Mouse (Mus musculus): Measurements from ENCODE around the gene Pip5kl1. TPM values are rescaled to one million over a fixed set of nuclear protein-coding genes. Genes with fewer than 3 reads are reported as not detected.

The Pip5kl1 gene
- polyA plus RNA-seq, 2 experiments from 2014 or later = not detected

DNA sequence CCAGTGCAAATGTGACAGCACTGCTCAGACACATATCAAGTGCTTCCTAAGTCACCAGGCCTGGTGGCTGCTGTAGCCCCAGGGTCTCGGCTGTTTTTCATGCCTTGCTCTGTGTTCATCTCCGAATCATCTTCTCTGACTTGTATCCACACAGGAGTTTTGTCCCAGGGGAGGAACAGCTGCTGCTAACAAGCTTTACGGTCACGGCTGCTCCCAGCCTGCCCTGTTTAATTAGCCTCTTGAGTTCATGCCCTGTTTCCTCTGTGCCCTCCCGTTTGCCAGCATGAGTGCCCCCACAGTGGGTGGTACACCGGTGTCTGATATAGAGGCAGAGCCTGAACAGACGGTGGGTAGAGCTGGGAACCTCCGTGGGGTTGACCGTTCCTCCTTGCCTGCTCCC is 43.5 kb downstream of the Pip5kl1 start:
- no peak for ATAC-seq

DNA sequence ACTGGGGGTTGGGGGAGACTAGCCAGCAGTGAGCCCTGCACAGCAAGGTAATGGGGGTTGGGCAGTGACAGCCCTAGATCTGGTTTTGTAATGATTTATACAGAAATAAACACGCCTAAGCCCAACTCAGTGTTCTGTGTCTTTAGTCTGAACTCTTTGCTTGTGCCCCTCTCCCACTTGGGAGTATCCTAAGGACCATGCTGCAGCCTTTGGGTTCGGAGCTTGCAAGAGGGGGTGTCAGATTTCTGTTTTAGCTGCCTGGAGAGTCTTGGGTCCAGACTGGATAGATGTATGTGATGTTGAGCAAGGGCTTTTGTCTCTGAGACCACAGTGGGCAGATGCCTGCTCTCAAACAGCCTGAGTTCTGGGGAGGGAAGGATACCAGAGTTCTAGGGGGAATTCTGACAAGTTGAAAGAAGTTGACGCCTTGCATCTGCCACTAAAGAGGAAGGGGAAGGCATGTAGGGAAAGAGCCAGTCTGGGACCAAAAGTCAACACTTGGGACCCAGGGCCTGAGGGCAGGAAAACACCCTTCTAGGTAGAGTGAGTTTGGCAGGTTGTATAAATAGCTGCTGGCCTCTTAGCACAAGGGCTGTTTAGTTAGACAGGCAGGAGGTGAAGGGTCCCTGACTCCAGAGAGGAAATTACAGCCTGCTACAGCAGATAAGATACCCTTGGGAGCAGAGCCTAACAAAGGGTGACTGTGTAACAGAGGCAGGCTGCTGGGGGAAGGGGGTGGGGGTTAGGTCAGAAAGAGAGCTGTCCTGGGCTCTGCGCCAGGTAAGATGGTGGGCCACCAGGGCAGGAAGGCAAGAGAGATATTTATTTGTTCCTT is 46.3 kb downstream of the Pip5kl1 start:
- no peak for ATAC-seq

DNA sequence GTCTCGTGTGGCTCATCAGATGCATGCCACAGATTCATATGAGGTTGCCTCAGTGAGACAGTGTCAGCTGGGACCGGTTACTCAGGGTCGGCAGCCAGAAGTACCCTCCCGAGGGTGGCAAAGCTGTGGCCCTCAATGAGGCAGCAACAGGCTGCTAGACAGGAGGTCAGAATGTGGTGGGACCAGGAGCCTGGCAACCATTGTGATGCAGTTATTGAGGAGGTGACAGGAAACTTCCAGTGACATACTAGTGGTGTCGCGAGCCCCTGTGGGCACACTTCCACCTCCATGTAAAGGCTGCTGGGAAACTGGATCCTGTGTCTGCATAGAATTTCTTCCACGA is 46.9 kb downstream of the Pip5kl1 start, which contains the start of gene Ak1:
Gene Ak1, plus strand, starts transcription at position 242 of the 343 bp plus-strand sequence.
- no peak for ATAC-seq

DNA sequence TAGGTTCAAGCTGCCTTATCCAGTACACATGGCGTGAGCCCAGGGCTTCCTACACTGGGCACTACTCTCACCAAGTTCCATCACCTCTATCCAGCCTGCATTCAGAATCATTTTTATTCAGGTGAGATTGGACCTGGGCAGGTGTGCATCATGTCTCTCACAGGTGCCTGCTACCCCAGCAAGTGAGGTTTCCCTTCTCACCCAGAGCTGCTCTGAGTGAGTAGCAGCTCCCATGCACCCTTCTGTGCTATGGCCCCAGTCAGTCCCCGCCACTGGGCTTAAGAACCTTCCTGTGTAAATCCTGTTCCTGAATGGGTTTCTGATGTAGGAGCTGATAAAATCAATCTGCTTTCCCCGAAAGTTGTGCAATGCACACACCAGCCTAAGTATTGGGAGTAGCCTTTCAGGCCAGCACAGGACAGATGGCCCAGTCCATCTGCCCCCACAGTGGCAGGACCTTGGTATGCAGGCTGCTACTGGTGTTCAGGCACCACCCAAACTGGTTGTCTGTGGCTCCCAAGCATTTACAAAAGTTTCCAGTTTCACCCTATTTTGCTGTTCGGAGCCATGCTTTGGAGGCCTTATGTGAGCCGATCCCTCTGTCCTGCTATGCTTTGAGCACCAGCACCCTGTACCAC is 49.6 kb downstream of the Pip5kl1 start:
- no peak for ATAC-seq

DNA sequence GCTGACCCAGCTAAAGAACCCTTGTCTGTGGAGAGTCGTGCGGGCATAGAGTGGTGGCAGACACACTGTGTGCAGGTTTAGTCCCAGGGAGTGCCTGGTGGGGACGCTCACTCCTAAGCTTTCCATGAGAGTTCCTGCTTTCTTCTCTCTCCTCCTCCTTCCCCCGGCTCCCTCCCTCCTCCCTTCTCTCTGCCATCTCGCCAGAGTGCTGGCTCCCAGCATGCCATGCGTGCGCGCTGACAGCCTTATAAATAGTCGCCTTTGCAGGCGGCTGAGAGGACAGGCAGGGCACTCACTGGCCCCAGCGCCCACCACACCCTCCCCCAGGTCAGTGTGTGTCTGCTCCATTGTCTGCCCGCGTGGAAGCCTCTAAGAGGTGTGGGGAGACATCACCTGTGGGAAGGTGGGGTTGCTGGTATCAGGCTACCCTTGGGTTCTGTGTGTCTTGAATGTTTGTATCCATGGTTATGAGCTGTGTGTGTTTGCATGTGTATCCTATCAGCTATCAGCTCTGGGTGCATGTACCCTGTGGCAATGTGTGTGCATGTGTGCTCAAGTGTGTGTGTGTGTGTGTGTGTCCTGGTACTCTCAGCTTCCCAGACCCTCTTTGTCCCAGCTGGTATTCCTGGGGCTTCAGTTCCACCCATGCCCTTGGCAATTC is 50.7 kb downstream of the Pip5kl1 start:
- no peak for ATAC-seq

DNA sequence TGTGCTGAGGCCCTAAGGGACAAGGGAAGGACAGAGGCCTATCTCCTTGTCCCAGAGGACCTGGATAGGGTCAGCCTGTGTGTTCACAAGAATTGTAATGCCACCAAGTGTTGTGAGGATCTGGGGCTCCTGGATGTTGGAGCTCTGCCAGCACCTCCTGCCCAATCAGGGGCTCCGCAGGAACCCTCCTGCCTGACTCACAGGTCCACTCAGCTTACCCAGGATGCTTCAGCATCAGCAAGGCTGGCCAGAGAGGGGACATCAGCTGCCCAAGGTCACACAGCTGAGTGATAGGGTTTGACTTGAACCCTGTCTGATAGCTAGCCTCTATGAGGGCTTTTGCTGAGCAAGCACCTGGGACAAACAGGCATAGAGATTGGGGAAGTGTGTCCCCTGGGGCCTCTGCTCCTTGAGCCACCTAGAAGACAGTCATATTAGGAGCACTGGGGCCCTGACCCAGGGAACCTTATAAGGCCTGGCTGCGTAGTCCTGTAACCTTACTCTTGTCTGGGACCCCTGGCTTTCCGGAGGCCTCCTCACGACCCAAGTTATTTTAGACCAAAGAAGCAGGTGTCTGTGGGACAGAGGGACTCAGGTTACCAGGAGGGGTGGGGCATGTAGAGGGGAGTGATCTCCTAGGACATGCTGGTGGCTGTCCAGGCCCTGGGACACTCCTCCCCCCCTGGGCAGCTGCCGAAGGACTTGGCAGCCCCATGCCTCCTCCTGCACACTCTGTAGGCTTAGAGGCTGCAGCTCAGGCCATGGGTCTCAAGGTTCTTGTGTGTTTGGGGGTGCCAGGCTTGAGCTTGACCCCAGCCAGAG is 51.5 kb downstream of the Pip5kl1 start:
- no peak for ATAC-seq

DNA sequence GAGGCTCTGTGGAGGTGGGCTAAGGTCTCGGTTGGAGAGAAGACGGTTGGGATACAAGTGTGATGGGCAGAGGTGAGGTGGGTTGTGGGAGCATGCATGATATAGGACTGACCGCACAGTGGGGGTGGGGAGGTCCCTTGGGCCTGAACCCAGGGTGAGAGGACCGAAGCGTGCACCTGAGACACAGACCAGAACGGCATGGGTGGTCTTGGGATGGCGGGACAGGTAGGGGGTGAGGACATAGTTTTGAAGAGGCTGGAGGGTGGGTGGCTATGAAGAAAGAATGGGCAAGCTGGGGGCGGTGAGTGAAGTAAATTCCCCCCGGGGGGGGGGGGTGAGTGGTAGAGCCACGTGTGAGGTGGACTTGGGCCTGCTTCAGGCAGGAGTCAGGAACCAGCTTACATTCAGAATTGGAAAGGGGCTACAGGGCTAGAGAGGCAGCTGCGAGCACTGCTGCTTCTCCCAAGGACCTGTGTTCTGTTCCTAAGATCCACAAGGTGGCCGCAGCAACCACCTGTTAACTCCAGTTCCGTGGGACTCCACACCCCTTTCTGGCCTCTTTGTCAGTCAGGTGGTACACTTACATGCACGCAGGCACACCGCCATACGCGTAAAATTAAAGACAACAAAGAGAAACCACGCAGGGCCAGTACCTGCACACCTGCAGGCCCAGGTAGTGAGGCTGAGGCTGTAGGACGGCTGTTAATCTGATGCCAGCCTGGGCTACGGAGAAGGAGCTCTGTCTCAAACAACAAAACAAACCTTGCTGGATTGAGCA is 52.9 kb downstream of the Pip5kl1 start:
- ATAC-seq = no peak

DNA sequence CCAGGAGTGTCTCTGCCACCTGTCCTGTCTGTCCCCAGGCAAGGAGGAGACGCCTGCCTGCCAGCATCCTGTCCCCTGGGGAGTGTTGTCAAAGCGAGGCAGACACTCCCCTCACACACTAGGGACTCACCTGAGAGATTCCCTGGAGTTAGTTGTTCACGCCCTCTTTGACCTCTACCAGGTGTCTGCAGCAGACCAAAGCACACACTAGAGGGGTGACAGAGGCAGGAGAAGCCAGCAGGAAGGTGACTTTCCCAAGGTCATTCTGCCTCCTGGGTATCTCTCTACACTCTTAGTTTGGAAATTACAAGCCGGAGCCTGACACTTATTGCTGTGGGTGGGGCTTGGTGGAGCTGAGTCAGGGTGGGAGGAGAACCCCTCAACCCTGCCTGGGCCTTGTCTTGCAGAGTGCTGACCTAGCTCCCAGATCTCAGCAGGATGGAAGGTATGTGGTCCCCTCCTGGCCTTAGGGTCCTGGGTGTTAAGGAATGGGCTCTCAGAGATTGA is 53.5 kb downstream of the Pip5kl1 start:
- ATAC-seq = no peak

DNA sequence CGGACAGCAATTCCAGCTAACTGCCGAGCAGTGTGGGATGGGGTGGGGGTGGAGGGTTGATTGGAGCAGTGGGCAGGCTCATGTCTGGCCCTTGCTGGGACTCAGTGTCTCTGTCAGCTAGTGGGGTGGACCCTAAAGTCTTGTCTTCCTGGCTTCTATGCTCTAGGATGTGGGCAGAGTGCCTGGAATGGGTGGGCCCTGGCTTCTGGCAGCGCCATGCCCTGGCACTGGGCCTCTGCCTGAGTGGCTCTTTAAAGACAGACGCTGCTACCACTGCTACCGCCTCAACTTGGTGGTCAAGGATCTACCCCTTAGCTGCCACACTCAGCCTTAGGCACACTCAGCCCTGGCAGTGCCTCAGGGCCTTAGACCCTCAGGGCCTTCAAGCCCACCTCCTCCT is 54.1 kb downstream of the Pip5kl1 start:
- no peak for ATAC-seq

DNA sequence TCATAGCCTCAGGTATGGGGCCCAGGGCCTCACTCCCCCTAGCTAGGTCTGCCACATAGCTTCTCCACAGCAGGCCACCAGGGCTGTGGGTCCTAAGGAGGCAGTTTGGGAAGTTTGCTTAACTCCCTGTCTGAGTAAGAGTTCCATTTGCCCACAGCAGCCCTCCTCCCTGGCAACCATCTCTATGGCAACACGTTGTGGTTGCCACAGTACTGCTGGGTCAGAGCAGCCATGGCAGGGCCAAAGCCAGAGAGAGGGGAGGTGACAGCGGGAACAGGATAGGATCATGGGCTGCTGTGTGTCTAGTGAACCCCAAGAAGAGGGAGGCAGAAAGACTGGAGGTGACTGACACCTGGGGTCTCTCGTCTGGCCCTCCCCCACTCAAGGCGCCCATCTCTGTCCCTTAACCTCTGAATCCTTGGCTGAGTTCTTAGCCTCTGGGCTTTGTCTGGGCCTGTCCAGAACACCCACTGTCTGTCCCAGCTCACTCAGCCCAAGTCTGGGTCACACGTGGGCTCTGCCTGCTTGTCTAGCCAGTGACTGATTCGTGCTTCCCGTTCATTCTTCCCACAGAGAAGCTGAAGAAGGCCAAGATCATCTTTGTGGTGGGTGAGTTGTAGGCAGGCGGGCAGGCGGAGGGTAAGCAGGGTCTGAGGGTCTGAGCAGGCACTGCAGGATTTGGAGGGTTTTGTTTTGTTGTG is 54.8 kb downstream of the Pip5kl1 start:
- ATAC-seq = no peak

DNA sequence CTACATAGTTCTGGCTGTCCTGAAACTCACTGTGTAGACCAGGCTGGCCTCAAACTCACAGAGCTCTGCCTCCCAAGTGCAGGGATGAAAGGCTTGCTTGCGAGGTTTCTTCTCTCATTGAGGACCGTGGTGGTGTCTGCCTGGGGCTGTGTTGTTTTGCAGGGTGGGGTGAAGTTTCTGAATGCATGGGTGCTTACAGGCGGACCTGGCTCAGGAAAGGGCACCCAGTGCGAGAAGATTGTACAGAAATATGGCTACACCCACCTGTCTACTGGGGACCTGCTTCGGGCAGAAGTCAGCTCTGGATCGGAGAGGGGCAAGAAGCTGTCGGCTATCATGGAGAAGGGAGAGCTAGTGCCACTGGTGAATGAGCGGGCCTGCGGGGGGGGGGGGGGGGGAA is 55.4 kb downstream of the Pip5kl1 start:
- ATAC-seq = no peak

DNA sequence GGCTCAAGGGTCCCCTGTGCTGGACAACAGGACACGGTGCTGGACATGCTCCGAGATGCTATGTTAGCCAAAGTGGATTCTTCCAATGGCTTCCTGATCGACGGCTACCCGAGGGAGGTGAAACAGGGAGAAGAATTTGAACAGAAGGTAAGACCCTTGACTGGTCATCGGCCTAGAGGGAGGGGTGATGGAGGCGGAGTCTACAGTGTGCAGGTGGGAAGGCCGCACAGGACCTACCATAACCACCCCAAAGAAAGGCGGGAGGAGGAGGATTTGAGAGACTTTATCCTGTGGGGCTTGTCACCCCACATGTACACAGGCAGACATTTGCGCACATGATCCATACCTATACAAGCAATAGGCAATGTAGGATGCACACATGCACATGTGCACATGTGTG is 56.4 kb downstream of the Pip5kl1 start:
- ATAC-seq = no peak

DNA sequence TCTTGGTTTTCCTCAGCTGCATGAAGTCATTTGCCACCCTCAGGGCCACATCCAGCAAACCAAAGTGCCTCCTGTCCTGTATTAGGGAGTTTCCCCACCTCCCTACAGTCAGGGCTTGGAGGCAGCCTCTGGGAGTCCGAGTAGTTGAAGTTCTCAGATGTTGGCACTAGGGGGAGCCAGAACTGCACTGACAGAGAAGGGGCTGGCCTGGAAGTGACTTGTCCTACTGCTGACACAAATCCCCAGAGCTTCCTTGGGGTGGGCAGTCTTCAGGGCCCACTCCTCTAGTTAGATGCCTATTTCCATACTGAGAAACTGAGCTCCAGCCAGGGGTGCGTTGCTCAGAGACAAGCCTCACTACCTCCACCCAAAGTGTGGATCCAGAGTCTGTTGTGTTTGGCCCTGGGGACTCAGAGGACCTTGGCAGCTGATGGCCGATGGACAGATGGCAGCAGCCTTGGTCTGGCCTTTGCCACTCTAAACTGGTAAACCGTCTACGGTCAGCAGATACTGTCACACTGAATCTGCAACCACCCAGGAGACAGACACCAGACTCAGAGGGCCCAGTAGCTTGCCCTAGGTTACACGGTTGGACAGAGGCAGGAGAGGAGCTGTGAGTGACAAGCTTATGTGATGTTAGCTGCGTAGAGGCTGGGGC is 57.3 kb downstream of the Pip5kl1 start:
- ATAC-seq = peak; percentile 71

Other genes starting within 250 kb of the Pip5kl1 start
- 100 to 1,000 TPM in 1 of 2 experiments, 10 to 100 TPM in 1; 58.7 to 103 TPM for gene Ciz1, start 222.5 kb upstream of the Pip5kl1 start, polyA plus RNA-seq (2017; shearing (Covaris generic))
- gene Dnm1, start 221.5 kb upstream of the Pip5kl1 start, polyA plus RNA-seq (2017; shearing (Covaris generic)) = not detected
- 10 to 100 TPM; 46.6 to 52.9 TPM for gene 1110008P14Rik, start 192.9 kb upstream of the Pip5kl1 start, polyA plus RNA-seq (2017; shearing (Covaris generic))
- gene Lcn2, start 186.5 kb upstream of the Pip5kl1 start, polyA plus RNA-seq (2017; shearing (Covaris generic)) = not detected
- under 1 TPM; 0.34 to 0.50 TPM for gene Ptges2, start 178.9 kb upstream of the Pip5kl1 start, polyA plus RNA-seq (2017; shearing (Covaris generic))
- gene Naif1, start 124.3 kb upstream of the Pip5kl1 start, polyA plus RNA-seq (2017; shearing (Covaris generic)) = 1 to 10 TPM; 5.5 to 7.1 TPM
- gene Slc25a25, start 123.4 kb upstream of the Pip5kl1 start, polyA plus RNA-seq (2017; shearing (Covaris generic)) = 1 to 10 TPM; 4.7 to 6.7 TPM
- 10 to 100 TPM; 50.6 to 55.5 TPM for gene Fam102a, start 39.5 kb upstream of the Pip5kl1 start, polyA plus RNA-seq (2017; shearing (Covaris generic))
- gene Dpm2, start 3.9 kb upstream of the Pip5kl1 start, polyA plus RNA-seq (2017; shearing (Covaris generic)) = 100 to 1,000 TPM; 131 to 166 TPM
- not detected for gene 9430097D07Rik, start 887 bp downstream of the Pip5kl1 start, polyA plus RNA-seq (2017; shearing (Covaris generic))
- 10 to 100 TPM; 25.2 to 38.6 TPM for gene St6galnac4, start 12.3 kb downstream of the Pip5kl1 start, polyA plus RNA-seq (2017; shearing (Covaris generic))
- 1 to 10 TPM; 3.1 to 4.7 TPM for gene St6galnac6, start 24.9 kb downstream of the Pip5kl1 start, polyA plus RNA-seq (2017; shearing (Covaris generic))
- gene Ak1, start 47.0 kb downstream of the Pip5kl1 start, polyA plus RNA-seq (2017; shearing (Covaris generic)) = not detected
- not detected for gene Eng, start 71.8 kb downstream of the Pip5kl1 start, polyA plus RNA-seq (2017; shearing (Covaris generic))
- gene Fpgs, start 129.3 kb downstream of the Pip5kl1 start, polyA plus RNA-seq (2017; shearing (Covaris generic)) = 10 to 100 TPM in 1 of 2 experiments, 1 to 10 TPM in 1; 9.4 to 12.5 TPM
- 10 to 100 TPM; 16.3 to 22.9 TPM for gene Cdk9, start 138.3 kb downstream of the Pip5kl1 start, polyA plus RNA-seq (2017; shearing (Covaris generic))
- gene Sh2d3c, start 146.3 kb downstream of the Pip5kl1 start, polyA plus RNA-seq (2017; shearing (Covaris generic)) = 10 to 100 TPM; 54.0 to 90.6 TPM
- under 1 TPM in 1 of 2 experiments, not detected in 1; 0.58 TPM for gene 6330409D20Rik, start 166.2 kb downstream of the Pip5kl1 start, polyA plus RNA-seq (2017; shearing (Covaris generic))
- 10 to 100 TPM; 64.5 to 84.5 TPM for gene Tor2a, start 182.4 kb downstream of the Pip5kl1 start, polyA plus RNA-seq (2017; shearing (Covaris generic))
- 1 to 10 TPM; 1.4 to 1.6 TPM for gene Ttc16, start 200.8 kb downstream of the Pip5kl1 start, polyA plus RNA-seq (2017; shearing (Covaris generic))
- 1 to 10 TPM; 2.9 to 3.8 TPM for gene Ptrh1, start 201.0 kb downstream of the Pip5kl1 start, polyA plus RNA-seq (2017; shearing (Covaris generic))
- 1 to 10 TPM; 1.5 to 2.4 TPM for gene Cfap157, start 209.6 kb downstream of the Pip5kl1 start, polyA plus RNA-seq (2017; shearing (Covaris generic))

Measured in CD4-positive, CD25-positive, alpha-beta regulatory T cell, adult 4 months (primary cell).